ENCODE assay signal across 10 mouse cellular contexts in genomic region chr1:127975676-127976075, GRCm38 (mm10).
DNase-seq lines count a peak whose midpoint lies in the region; ATAC-seq and TF ChIP-seq lines count a peak whose summit lies in the region.
"Had no signal": no experiment of that assay in that cellular context is flagged by ENCODE, and none has a peak within 500 bp of the region (broad histone marks: within the 10 kb centered on the region; RNA-seq: fewer than 3 reads in every experiment).

No protein-coding gene starts in this region.

- WGBS in midbrain, embryonic 11.5 days: 86% methylated on average over 2 of the region's 2 CpGs

- no peaks in the 10 kb centered on the region for H3K4me1 ChIP-seq in midbrain, embryonic 11.5 days (ENCODE audit: control insufficient read depth, insufficient read depth, low read length)

- no peaks in the 10 kb centered on the region for H3K27me3 ChIP-seq in midbrain, embryonic 11.5 days (ENCODE audit: control insufficient read depth, insufficient read depth, low read length)
- H3K27me3 ChIP-seq: heart, embryonic 15.5 days had no signal

- H3K9me3 ChIP-seq in midbrain, embryonic 11.5 days (ENCODE audit: control insufficient read depth, low read length): no peaks in the 10 kb centered on the region
- H3K9me3 ChIP-seq: heart, embryonic 15.5 days had no signal

- H3K9ac ChIP-seq in midbrain, embryonic 11.5 days (ENCODE audit: low read length): no peak overlapping the region
- H3K9ac ChIP-seq: heart, embryonic 15.5 days had no signal

- no peak for DNase-seq in gastrocnemius, adult 2 months
- no peak for DNase-seq in gastrocnemius, adult 18-20 months (ENCODE audit: low spot score)
- DNase-seq in 3134 (ENCODE audit: extremely low read depth, insufficient read length, low spot score) (peak; percentile 40), adipocyte (ENCODE audit: low spot score) (peak; percentile 43), liver (no peak)
- no peak for DNase-seq in left cerebral cortex, adult 2 months (ENCODE audit: extremely low spot score in 1 of 2, low spot score in 2 of 2)
- DNase-seq in ovary, adult 18-20 months (ENCODE audit: low spot score): no peak
- DNase-seq in midbrain, embryonic 11.5 days (ENCODE audit: low spot score, missing footprints): no peak

- intact Hi-C loops in gastrocnemius, adult 2 months (cut with DNase I): no loop called here
- intact Hi-C loops in left cerebral cortex, adult 2 months (cut with DNase I): loop anchor here (2.0 kb wide), 3 partner anchors 17 to 57 kb away; no protein-coding TSS in a partner anchor

- H3K36me3 ChIP-seq in midbrain, embryonic 11.5 days (ENCODE audit: control insufficient read depth, insufficient read depth, low read length): no peaks in the 10 kb centered on the region

- no peak overlapping the region for H3K4me2 ChIP-seq in midbrain, embryonic 11.5 days
- H3K4me2 ChIP-seq: heart, embryonic 15.5 days had no signal

- TF ChIP-seq CTCF in gastrocnemius, adult 2 months (IDR thresholded peaks at IDR 0.05): no peak
- TF ChIP-seq CTCF in left cerebral cortex, adult 2 months (IDR thresholded peaks at IDR 0.05): no peak

- ATAC-seq in midbrain, embryonic 11.5 days (ENCODE audit: low FRiP score): no peak

- no peak overlapping the region for H3K4me3 ChIP-seq in gastrocnemius, adult 2 months
- no peak overlapping the region for H3K4me3 ChIP-seq in left cerebral cortex, adult 2 months
- no peak overlapping the region for H3K4me3 ChIP-seq in midbrain, embryonic 11.5 days (ENCODE audit: low read depth, low read length)
- H3K4me3 ChIP-seq: heart, embryonic 15.5 days had no signal

- H3K27ac ChIP-seq in gastrocnemius, adult 2 months: peak overlapping the region; percentile 1; the same call in 1 of the 2 replicates
- peak overlapping the region; percentile 93 for H3K27ac ChIP-seq in left cerebral cortex, adult 2 months
- no peak overlapping the region for H3K27ac ChIP-seq in midbrain, embryonic 11.5 days (ENCODE audit: low read depth, low read length)
- H3K27ac ChIP-seq: heart, embryonic 15.5 days; stomach, postnatal 0 days had no signal

Comparison
In these comparisons a context has a peak if more than half of its experiments do, and no peak if none do; other contexts are left out.
1. DNase-seq: peak in 3134 (single experiment) and adipocyte (single experiment); none in gastrocnemius, adult 2 months (single experiment), gastrocnemius, adult 18-20 months (single experiment), left cerebral cortex, adult 2 months (0 of 2), ovary, adult 18-20 months (single experiment), liver (single experiment) and midbrain, embryonic 11.5 days (single experiment).